Mouse (Mus musculus) small intestine, adult 2 months (tissue): ENCODE results near the gene Mcam.

Source experiments
- CTCF ChIP-seq: fragments of 200-500 bp; IDR thresholded peaks from 2 replicates; pipeline ENCODE4 v1.5.1; 2012; ENCODE audit warnings: low read depth, mild to moderate bottlenecking, control low read depth, inconsistent platforms, low read length, moderate library complexity, mixed read lengths; ENCODE audit not compliant: insufficient replicate concordance, insufficient read length; ENCODE audit errors: extremely low read depth
- POLR2A ChIP-seq: fragments of 200-500 bp; IDR thresholded peaks from 2 replicates; pipeline ENCODE4 v1.6.1; 2012; ENCODE audit warnings: low read depth, mild to moderate bottlenecking, control low read depth, inconsistent platforms, low read length, moderate library complexity

- TF ChIP-seq CTCF: no peak
- no peak for TF ChIP-seq POLR2A
Observed at GRCm38 (mm10) chr9:44144023-44144717, 9.9 kb downstream of the Mcam start.
